In genomic region chr17:34349429-34349828, GRCm38 (mm10) we compare ENCODE assay signal across 10 mouse cellular contexts. TPM values are rescaled to one million over a fixed set of nuclear protein-coding genes. Genes with fewer than 3 reads are reported as not detected.
A peak's percentile ranks its signal among the peaks of the same experiment; 100 is the strongest.
DNase-seq lines count a peak whose midpoint lies in the region; ATAC-seq and TF ChIP-seq lines count a peak whose summit lies in the region.
"Had no signal": no experiment of that assay in that cellular context is flagged by ENCODE, and none has a peak within 500 bp of the region (broad histone marks: within the 10 kb centered on the region; RNA-seq: fewer than 3 reads in every experiment).

No protein-coding gene starts in this region.

- no peaks in the 10 kb centered on the region; the same call in 1 of the 2 replicates for H3K27me3 ChIP-seq in hindbrain, embryonic 10.5 days (ENCODE audit: insufficient read depth, poor library complexity, severe bottlenecking)
- 0 out of 2 replicates have a peak, but pooled peaks cover 4% of the 10 kb centered on the region for H3K27me3 ChIP-seq in hindbrain, embryonic 13.5 days
- H3K27me3 ChIP-seq in testis, adult 2 months (ENCODE audit: control insufficient read depth, insufficient read depth, low read length): no peaks in the 10 kb centered on the region
- H3K27me3 ChIP-seq: embryonic facial prominence, embryonic 15.5 days had no signal

- no peak overlapping the region for H3K9ac ChIP-seq in hindbrain, embryonic 13.5 days
- H3K9ac ChIP-seq: embryonic facial prominence, embryonic 15.5 days had no signal

- intact Hi-C loops in left cerebral cortex, postnatal 14 days (cut with DNase I): loop anchor here (2.0 to 10.0 kb wide), 3 partner anchors 37 to 175 kb away; no protein-coding TSS in a partner anchor

- no peak for ATAC-seq in hindbrain, embryonic 13.5 days (ENCODE audit: low FRiP score)
- ATAC-seq in hematopoietic stem cell, adult 5-6 weeks (replicated peaks in 1 of 2; ENCODE audit: insufficient read depth in 1 of 2, low FRiP score in 2 of 2, low TSS enrichment in 1 of 2, low read depth in 1 of 2, poor library complexity in 2 of 2, severe bottlenecking in 2 of 2): peak; percentile 37 to 58; a peak in 3 of 4 replicates

- no peak overlapping the region for H3K27ac ChIP-seq in hindbrain, embryonic 10.5 days
- no peak overlapping the region for H3K27ac ChIP-seq in hindbrain, embryonic 13.5 days
- no peak overlapping the region for H3K27ac ChIP-seq in testis, adult 2 months (ENCODE audit: control insufficient read depth, insufficient read depth, low read depth, low read length)
- H3K27ac ChIP-seq: embryonic facial prominence, embryonic 15.5 days had no signal

- peak; percentile 78 for DNase-seq in hindbrain, embryonic 10.5 days (ENCODE audit: low spot score)
- DNase-seq in adrenal gland, adult 18-20 months (ENCODE audit: low spot score in 2 of 2): peak; percentile 76 to 77
- peak; percentile 90 for DNase-seq in embryo, embryonic 10 days (ENCODE audit: low spot score)
- peak; percentile 84 to 88 for DNase-seq in left cerebral cortex, postnatal 14 days (ENCODE audit: low spot score in 2 of 2)
- peak; percentile 79 to 89 for DNase-seq in natural killer cell, adult 2 months (ENCODE audit: low spot score in 2 of 2)

- H3K4me3 ChIP-seq in hindbrain, embryonic 10.5 days: no peak overlapping the region
- no peak overlapping the region for H3K4me3 ChIP-seq in hindbrain, embryonic 13.5 days
- no peak overlapping the region for H3K4me3 ChIP-seq in testis, adult 2 months (ENCODE audit: control insufficient read depth, low read depth, low read length)
- H3K4me3 ChIP-seq: embryonic facial prominence, embryonic 15.5 days had no signal

- 3% methylated on average over 4 of the region's 4 CpGs for WGBS in hindbrain, embryonic 10.5 days
- WGBS in hindbrain, embryonic 13.5 days: 2% methylated on average over 4 of the region's 4 CpGs

- peak; percentile 62; the same call in 1 of the 2 replicates for TF ChIP-seq CTCF in testis, adult 2 months (IDR thresholded peaks at IDR 0.05; ENCODE audit: control insufficient read depth, insufficient read depth, insufficient replicate concordance, low read depth, low read length)

- H3K36me3 ChIP-seq in hindbrain, embryonic 10.5 days: no peaks in the 10 kb centered on the region
- H3K36me3 ChIP-seq in hindbrain, embryonic 13.5 days: no peaks in the 10 kb centered on the region
- no peaks in the 10 kb centered on the region for H3K36me3 ChIP-seq in testis, adult 2 months (ENCODE audit: control insufficient read depth, insufficient read depth, low read length)
- H3K36me3 ChIP-seq: embryonic facial prominence, embryonic 15.5 days had no signal

- no peak overlapping the region for H3K4me2 ChIP-seq in hindbrain, embryonic 13.5 days
- H3K4me2 ChIP-seq: embryonic facial prominence, embryonic 15.5 days had no signal

- H3K9me3 ChIP-seq in hindbrain, embryonic 10.5 days: no peaks in the 10 kb centered on the region
- H3K9me3 ChIP-seq in hindbrain, embryonic 13.5 days: no peaks in the 10 kb centered on the region
- H3K9me3 ChIP-seq: embryonic facial prominence, embryonic 15.5 days had no signal

- TF ChIP-seq POLR2A in testis, adult 2 months (IDR thresholded peaks at IDR 0.05; ENCODE audit: control insufficient read depth, low read depth, low read length): no peak

- no peaks in the 10 kb centered on the region for H3K4me1 ChIP-seq in hindbrain, embryonic 10.5 days (replicated peaks)
- no peaks in the 10 kb centered on the region for H3K4me1 ChIP-seq in hindbrain, embryonic 13.5 days (replicated peaks)
- H3K4me1 ChIP-seq in testis, adult 2 months (ENCODE audit: control insufficient read depth, insufficient read depth, low read length): no peaks in the 10 kb centered on the region
- H3K4me1 ChIP-seq: embryonic facial prominence, embryonic 15.5 days had no signal

RNA-seq across cellular contexts. Expression of gene Btnl2, which starts 5.2 kb away (rescaled TPM):
- polyA plus RNA-seq in hindbrain, embryonic 10.5 days (2016; fragmentation: Nextera tagmentation; extraction: Ambion mirVana): not detected in 2 replicates
- polyA plus RNA-seq in hindbrain, embryonic 13.5 days (2015; fragmentation: Nextera tagmentation; extraction: Ambion mirVana): not detected in 2 replicates
- total RNA-seq in adrenal gland, adult 18-20 months (2021): under 1 TPM; 0.27 to 0.38 TPM
- not detected in 2 replicates for total RNA-seq in hematopoietic stem cell, adult 5-6 weeks (2017)
- total RNA-seq in left cerebral cortex, postnatal 14 days (2021): under 1 TPM; 0.62 to 0.91 TPM
- 0.16 and 0.21 TPM in 2 replicates for polyA plus RNA-seq in testis, adult 2 months (2012; rRNA removed)
- polyA plus RNA-seq: neural tube, embryonic 14.5 days had no signal

RNA-seq across cellular contexts. Expression of gene H2-Eb2, which starts 24.0 kb away (rescaled TPM):
- not detected in 2 replicates for polyA plus RNA-seq in hindbrain, embryonic 10.5 days (2016; fragmentation: Nextera tagmentation; extraction: Ambion mirVana)
- 0.08 and 0.13 TPM in 2 replicates for polyA plus RNA-seq in hindbrain, embryonic 13.5 days (2015; fragmentation: Nextera tagmentation; extraction: Ambion mirVana)
- total RNA-seq in adrenal gland, adult 18-20 months (2021): not detected
- total RNA-seq in hematopoietic stem cell, adult 5-6 weeks (2017): 0.06 TPM in 1 of 2 replicates, not detected in the other
- total RNA-seq in left cerebral cortex, postnatal 14 days (2021): not detected
- not detected in 2 replicates for polyA plus RNA-seq in testis, adult 2 months (2012; rRNA removed)
- polyA plus RNA-seq: embryonic facial prominence, embryonic 15.5 days had no signal

RNA-seq across cellular contexts. Expression of gene Btnl1, which starts 27.5 kb away (rescaled TPM):
- polyA plus RNA-seq in hindbrain, embryonic 10.5 days (2016; fragmentation: Nextera tagmentation; extraction: Ambion mirVana): not detected in 2 replicates
- polyA plus RNA-seq in hindbrain, embryonic 13.5 days (2015; fragmentation: Nextera tagmentation; extraction: Ambion mirVana): not detected in 2 replicates
- not detected for total RNA-seq in adrenal gland, adult 18-20 months (2021)
- not detected in 2 replicates for total RNA-seq in hematopoietic stem cell, adult 5-6 weeks (2017)
- total RNA-seq in left cerebral cortex, postnatal 14 days (2021): not detected
- polyA plus RNA-seq in testis, adult 2 months (2012; rRNA removed): 0.14 and 0.15 TPM in 2 replicates
- polyA plus RNA-seq: embryonic facial prominence, embryonic 15.5 days; neural tube, embryonic 14.5 days had no signal

RNA-seq across cellular contexts. Expression of gene H2-Eb1, which starts 43.8 kb away (rescaled TPM):
- 1.0 and 1.3 TPM in 2 replicates for polyA plus RNA-seq in hindbrain, embryonic 10.5 days (2016; fragmentation: Nextera tagmentation; extraction: Ambion mirVana)
- polyA plus RNA-seq in hindbrain, embryonic 13.5 days (2015; fragmentation: Nextera tagmentation; extraction: Ambion mirVana): 1.5 and 3.4 TPM in 2 replicates
- 100 to 1,000 TPM; 134 to 220 TPM for total RNA-seq in adrenal gland, adult 18-20 months (2021)
- total RNA-seq in hematopoietic stem cell, adult 5-6 weeks (2017): 64.4 and 73.0 TPM in 2 replicates
- 1 to 10 TPM in 1 of 2 experiments, under 1 TPM in 1; 0.99 to 2.4 TPM for total RNA-seq in left cerebral cortex, postnatal 14 days (2021)
- polyA plus RNA-seq in testis, adult 2 months (2012; rRNA removed): 5.6 and 7.8 TPM in 2 replicates

RNA-seq across cellular contexts. Expression of gene BC051142, which starts 49.2 kb away (rescaled TPM):
- polyA plus RNA-seq in hindbrain, embryonic 10.5 days (2016; fragmentation: Nextera tagmentation; extraction: Ambion mirVana): 1.4 and 2.0 TPM in 2 replicates
- 3.6 and 4.1 TPM in 2 replicates for polyA plus RNA-seq in hindbrain, embryonic 13.5 days (2015; fragmentation: Nextera tagmentation; extraction: Ambion mirVana)
- total RNA-seq in adrenal gland, adult 18-20 months (2021): 1 to 10 TPM; 2.4 to 3.7 TPM
- total RNA-seq in hematopoietic stem cell, adult 5-6 weeks (2017): 1.2 and 8.6 TPM in 2 replicates
- 1 to 10 TPM; 4.9 to 5.6 TPM for total RNA-seq in left cerebral cortex, postnatal 14 days (2021)
- 883 and 1,115 TPM in 2 replicates for polyA plus RNA-seq in testis, adult 2 months (2012; rRNA removed)
